Mouse (Mus musculus) left cerebral cortex, adult 18-20 months (tissue): ENCODE measurements around the gene Prpf31. TPM values are rescaled to one million over a fixed set of nuclear protein-coding genes. Genes with fewer than 3 reads are reported as not detected.
"Not testable (repeated sequence)": the region's sequence is repeated elsewhere in the genome, so short reads cannot be mapped to it uniquely, and the experiment has no call there.

Experiments used
- DNase-seq, 2 experiments: peaks; one replicate each; pipeline ENCODE4 v3.0.0; 2021 to 2022; ENCODE audit warnings: low spot score in 2 of 2, mixed read lengths in 1 of 2
- long read RNA-seq, 2 experiments: library from polyadenylated mRNA; stranded (forward); transcript quantifications; one replicate each; pipeline ENCODE4 v2.0.0; 2021
- total RNA-seq, 2 experiments: library from RNA; stranded (reverse); gene quantifications; 2 replicates each; pipeline ENCODE4 v1.2.3; 2021

The Prpf31 gene
- total RNA-seq: 10 to 100 TPM; 53.0 to 55.2 TPM
- long read RNA-seq, experiment 1, transcript Prpf31-201 (14 exons, 3,144 nt): major isoform, 57 of 97 reads
- long read RNA-seq, experiment 1, transcript Prpf31-205 (3 exons, 827 nt): minor isoform, 21 of 97 reads
- long read RNA-seq, experiment 1, partial matches to known transcripts: 9 of 97 reads
- long read RNA-seq, experiment 1, other reads (novel, unspliced or antisense): 10 of 97 reads
- long read RNA-seq, experiment 2, transcript Prpf31-201 (14 exons, 3,144 nt): major isoform, 41 of 70 reads
- long read RNA-seq, experiment 2, transcript Prpf31-205 (3 exons, 827 nt): minor isoform, 11 of 70 reads
- long read RNA-seq, experiment 2, partial matches to known transcripts: 9 of 70 reads
- long read RNA-seq, experiment 2, other reads (novel, unspliced or antisense): 9 of 70 reads

DNA sequence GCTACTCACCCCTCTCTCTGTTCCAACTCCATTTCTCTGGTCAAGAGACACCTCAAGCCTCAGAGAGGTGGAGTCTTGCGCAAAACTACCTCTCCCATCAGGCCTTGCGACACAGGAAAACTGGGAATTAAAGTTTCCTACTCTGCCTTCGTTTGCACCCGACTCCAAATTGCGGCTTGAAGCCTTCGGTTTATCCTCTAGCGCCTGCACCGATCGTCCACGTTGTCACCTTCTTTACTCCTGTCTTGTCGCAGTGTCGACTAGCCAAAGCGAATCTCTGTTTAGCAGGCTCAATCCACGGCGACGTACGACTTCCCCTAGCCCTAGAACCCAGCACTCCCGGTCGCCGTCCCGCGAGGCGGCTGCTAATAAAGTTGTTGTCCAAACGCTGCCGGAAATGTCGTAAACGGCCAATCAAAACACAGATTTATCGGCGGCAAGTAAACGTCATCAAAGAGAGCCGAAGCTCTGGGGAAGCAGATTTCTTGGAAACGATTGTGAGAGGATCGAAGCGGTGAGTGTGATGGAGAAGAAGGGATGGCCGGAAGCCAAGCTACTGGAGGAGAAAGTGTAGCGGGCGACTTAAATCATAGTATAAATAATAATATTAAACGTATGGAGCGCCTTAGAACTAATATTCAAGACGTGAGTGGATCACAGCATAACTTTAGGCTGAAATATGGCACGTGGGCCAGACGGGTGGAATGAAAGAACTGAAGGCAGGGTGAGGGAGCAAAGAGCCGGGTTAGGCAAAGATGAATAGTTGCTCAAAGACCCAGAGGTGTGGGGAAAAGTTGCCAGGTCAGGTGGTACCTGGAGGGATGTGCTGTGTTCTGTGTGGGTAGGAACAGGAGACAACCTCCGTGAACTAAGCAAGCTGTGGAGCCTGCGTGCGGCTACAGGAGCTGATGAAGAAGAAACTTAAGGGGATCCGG is at the start of gene Prpf31, which contains the start of gene Tfpt:
Gene Prpf31, plus strand, starts transcription at position 443 of the 935 bp plus-strand sequence.
Gene Tfpt, minus strand, starts transcription at position 387 of the 935 bp plus-strand sequence.
- peak; percentile 93 to 95 for DNase-seq

DNA sequence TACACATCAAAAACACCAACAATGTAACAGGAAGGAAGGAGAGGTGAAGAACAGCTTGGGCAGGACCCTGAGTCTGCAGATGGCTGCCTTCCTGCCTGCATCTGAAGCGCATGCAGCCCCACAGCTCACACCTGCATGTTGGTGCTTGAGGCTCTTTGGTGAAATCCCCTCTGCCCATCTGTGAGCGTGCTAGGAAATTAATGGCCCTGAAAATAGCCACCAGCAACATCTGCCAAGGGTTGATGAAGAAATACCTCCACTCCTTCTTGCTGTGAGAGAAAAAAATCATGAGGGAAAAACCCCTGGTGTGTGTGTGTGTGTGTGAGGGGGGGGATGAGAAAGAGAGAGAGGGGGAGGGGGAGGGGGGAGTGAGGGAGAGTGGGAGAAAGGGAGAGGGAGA is 49.8 kb upstream of the Prpf31 start:
- no peak for DNase-seq

DNA sequence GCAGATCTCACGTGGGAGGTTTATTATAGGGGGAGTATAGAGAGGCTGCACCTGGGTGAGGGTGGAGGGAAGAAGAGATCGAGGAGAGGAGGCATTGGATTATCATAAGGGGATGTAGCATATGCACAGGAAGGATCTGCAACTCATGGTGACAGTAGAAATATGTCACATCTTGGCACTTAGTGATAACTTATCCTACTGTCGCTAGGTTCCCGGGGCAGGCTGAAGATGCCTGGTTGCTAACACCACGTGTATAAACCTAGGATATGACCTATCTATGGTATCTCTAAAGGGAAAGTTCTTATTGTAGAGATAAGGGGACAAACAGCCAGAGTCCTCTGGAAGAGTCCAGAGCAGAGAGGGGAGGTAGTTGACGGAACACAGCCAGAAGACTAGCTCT is 44.0 kb upstream of the Prpf31 start:
- DNase-seq: no peak

DNA sequence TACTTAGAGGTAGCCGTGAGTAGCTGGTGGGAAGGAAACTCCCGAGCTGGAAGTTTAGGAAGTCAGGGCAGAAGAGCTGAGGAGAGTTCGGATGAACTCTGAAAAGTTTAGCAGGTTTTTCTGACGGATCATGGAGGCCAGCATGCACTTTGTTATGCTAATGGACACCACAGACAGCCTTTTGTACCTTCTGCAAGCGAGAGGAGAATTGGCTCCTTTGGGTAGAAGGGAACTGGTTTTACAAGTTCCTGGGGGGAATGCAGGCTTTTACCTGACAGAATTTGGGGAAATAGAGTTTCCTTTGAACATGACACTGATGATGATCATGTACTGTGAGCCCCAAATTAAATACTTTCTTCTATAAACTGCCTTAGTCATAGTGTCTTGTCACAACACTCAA is 43.5 kb upstream of the Prpf31 start:
- DNase-seq: no peak

- DNase-seq: no peak
These were observed 42.5 kb upstream of the Prpf31 start for GRCm38 (mm10) chr7:3587292-3587691.

GRCm38 (mm10) chr7:3590550-3590949 is 39.2 kb upstream of the Prpf31 start:
- DNase-seq: no peak

DNA sequence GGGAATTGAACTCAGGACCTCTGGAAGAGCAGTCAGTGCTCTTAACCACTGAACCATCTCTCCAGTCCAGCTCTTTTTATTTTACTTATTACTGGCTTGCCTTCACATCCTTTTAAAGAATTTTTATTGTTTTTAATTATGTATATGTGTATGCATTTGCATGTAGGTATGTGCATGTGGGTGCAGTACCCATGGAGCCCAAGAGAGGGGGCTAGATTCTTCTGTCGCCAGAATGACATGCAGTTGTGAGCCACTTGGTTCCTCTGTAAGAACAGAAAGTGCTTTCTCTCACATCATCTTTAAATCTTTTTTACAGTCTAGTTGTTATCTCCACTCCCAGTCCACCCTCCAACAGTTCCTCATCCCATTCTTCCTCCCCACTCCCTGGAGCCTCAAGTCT is 38.3 kb upstream of the Prpf31 start:
- DNase-seq: no peak

DNA sequence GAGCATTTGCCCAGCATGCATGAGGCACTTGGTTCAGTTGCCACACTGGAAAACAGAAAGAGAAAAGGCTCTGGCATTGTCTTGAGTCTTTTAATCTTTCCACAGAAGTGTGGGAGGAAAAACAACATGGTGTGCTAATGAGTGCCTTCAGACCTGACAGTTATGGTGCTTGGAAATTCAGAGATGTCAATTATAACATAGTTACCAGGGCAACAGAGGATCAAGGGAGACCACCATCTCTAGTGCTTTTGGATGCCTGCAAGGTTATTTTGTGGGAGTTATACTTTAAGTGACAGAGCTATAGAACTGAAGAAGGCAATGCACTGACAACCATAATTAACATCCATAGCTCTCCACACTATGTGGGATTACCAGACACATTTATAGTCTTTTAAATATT is 35.9 kb upstream of the Prpf31 start:
- DNase-seq: no peak

DNA sequence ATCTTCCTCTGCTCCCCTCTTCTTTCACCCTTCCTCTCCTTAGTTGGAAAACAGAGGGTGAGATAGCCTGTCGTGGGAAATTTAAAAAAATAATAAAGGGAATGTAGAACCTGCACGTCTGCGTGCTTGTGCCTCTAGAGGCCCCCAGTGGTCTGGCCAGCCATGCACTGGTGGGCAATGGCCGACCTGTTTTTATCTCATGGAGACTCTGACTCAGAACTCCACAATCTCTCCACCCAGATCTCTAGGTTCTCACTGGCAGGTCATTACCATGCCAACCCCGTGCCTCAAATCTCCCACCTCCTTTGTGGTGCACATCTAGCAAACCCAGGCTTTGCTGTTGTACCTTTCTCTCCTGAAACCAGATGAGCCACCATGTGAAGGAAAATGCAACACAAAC is 35.1 kb upstream of the Prpf31 start:
- DNase-seq: no peak

DNA sequence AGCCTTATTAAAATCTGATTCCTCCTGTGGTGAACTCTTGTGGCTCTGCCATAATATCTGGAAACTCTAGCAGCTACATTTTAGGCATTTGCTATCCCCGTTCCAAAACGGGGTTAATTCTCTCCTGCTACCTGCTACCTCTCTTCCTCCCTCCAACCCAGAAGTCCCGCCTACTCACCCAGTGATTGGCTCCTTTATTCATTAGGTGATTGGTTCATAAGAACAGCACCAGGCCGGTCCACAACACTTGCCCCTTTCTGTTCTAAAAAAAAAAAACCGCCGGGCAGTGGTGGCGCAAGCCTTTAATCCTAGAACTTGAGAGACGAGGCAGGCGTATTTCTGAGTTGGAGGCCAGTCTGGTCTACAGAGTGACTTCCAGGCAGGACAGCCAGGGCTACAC is 34.6 kb upstream of the Prpf31 start:
- DNase-seq: no peak

DNA sequence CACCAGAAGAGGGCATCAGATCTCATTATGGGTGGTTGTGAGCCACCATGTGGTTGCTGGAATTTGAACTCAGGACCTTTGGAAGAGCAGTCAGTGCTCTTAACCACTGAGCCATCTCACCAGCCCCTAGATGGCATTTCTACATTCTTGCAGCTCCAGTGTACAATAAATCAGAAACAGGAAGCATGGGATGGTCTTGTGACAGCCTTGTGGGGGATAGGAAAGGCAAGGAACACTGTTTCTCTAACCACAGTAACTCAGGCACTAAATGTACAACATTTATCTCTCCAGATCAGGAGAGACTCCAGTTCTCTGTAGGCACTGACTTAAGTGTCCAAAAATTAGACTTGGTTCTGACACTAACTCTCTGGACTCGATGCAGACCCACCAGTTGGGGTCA is 32.0 kb upstream of the Prpf31 start:
- not testable (repeated sequence) for DNase-seq

GRCm38 (mm10) chr7:3601119-3601518 is 28.7 kb upstream of the Prpf31 start:
- DNase-seq: peak; percentile 61 to 76

- no peak for DNase-seq
These were observed 23.0 kb upstream of the Prpf31 start for GRCm38 (mm10) chr7:3606798-3607197.

DNA sequence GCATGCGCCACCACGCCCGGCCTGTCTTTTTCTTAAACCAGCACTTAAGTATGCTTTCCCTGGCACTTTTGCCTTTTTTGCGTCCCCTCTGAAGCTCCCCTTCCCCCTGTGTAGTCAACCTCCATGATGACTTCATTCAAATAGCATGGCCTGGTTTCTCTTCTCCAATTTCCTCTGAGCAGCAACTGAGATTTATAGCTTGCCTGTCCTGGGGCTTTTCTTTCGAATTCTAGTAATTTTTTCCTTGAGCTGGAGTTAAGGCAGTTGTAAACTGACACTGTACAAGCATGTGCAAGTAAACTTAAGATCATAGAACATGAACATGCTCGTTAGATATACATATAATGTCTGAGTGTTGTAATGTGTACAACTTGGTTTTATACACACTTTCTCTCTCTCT is 22.4 kb upstream of the Prpf31 start:
- no peak for DNase-seq

DNA sequence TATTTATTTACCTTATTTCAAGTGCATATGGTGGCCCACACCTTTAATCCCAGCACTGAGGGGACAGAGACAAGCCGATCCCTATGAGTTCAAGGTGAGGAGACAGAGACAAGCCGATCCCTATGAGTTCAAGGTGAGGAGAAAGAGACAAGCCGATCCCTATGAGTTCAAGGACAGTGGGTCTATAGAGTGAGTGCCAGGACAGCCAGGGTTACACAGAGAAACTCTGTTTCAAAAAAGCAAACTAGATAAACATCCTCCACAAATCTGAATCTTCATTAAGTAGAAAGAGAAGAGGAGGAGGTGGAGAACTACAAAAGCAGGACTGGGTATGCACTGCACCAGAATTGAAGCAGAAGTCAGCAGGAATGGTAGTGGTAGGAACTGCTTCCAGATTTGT is 21.1 kb upstream of the Prpf31 start:
- DNase-seq: no peak

GRCm38 (mm10) chr7:3609082-3609481 is 20.7 kb upstream of the Prpf31 start:
- DNase-seq: no peak

DNA sequence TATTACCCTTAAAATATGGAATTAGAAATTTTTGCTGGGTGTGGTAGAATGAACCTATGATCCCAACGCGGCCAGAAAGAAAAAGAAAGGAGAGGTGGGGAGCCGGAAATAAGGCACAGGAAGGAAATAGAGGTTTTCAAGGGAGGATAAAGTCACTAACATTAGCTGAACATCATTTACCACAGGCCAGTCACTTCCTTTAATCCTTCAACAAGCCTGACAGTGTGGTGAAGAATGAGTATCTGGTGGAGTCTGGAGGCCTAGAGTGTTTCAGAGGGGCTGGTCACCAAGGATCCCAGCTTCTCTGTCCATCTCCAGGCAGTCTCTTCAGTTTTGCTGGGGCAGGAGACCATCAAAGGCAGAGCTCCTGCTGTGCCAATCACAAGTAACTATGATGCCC is 19.3 kb upstream of the Prpf31 start:
- no peak for DNase-seq

DNA sequence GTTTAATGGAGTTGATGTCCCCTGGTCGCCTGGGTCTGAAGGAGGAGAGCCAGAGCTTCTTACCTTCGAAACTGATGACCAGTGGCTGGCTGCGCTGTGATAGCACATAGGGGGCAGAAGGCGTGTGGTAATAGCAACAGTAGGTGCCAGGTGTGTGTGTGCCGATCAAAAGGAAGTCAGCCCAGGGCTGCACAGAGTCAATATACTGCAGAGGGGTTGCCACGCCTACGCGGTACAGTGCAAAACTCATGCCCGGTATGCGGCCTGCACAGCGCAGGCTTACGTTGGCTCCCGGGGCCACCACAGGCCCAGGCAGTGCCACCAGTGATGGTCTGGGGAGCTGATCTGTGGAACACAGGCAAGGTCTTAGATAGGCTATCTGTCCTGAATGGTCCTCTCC is 18.8 kb upstream of the Prpf31 start:
- no peak for DNase-seq

- DNase-seq: no peak
These were observed 15.8 kb upstream of the Prpf31 start for GRCm38 (mm10) chr7:3614021-3614420.

- no peak for DNase-seq
These were observed 13.8 kb upstream of the Prpf31 start, which contains the start of gene Oscar for GRCm38 (mm10) chr7:3616057-3616388. Oscar (minus strand) TSS chr7:3616157.

- peak in 1 of 2 experiments; percentile 49 for DNase-seq
These were observed 13.2 kb upstream of the Prpf31 start for GRCm38 (mm10) chr7:3616389-3617241.
